Mouse (Mus musculus) heart, adult 2 months (tissue): ENCODE results near the gene Msl1. TPM values are rescaled to one million over a fixed set of nuclear protein-coding genes. Genes with fewer than 3 reads are reported as not detected.
"Not testable (repeated sequence)": the region's sequence is repeated elsewhere in the genome, so short reads cannot be mapped to it uniquely, and the experiment has no call there.

ENCODE experiments used
- DNase-seq, 2 experiments: peaks; one replicate each; pipeline ENCODE4 v3.0.0; 2021
- H3K27ac ChIP-seq: fragments of 200-600 bp; 2 replicates; pipeline ENCODE4 v1.8.1; 2022
- H3K27me3 ChIP-seq: fragments of 200-500 bp; 2 replicates; pipeline ENCODE4 v1.6.1; 2012; ENCODE audit warnings: mild to moderate bottlenecking, low read length, inconsistent platforms, mixed read lengths; ENCODE audit not compliant: control insufficient read depth, insufficient read depth
- H3K36me3 ChIP-seq: fragments of 200-500 bp; 2 replicates; pipeline ENCODE4 v1.6.1; 2012; ENCODE audit warnings: low read length, inconsistent platforms; ENCODE audit not compliant: control insufficient read depth, insufficient read depth
- H3K4me1 ChIP-seq: fragments of 200-500 bp; 2 replicates; pipeline ENCODE4 v1.6.1; 2011; ENCODE audit warnings: low read length; ENCODE audit not compliant: control insufficient read depth, insufficient read depth
- H3K4me3 ChIP-seq: fragments of 200-600 bp; 2 replicates; pipeline ENCODE4 v1.8.1; 2022
- H3K79me2 ChIP-seq: fragments of 200-500 bp; replicated peaks from 2 replicates; pipeline ENCODE4 v1.6.1; 2012; ENCODE audit warnings: mild to moderate bottlenecking, inconsistent platforms, low read length, moderate library complexity, mixed read lengths; ENCODE audit not compliant: control insufficient read depth, insufficient read depth
- H3K9ac ChIP-seq: fragments of 200-500 bp; 2 replicates; pipeline ENCODE4 v1.6.1; 2012; ENCODE audit warnings: low read depth, mild to moderate bottlenecking, control low read depth, inconsistent platforms, low read length, mixed read lengths
- CTCF ChIP-seq: fragments of 200-600 bp; IDR thresholded peaks from 2 replicates; pipeline ENCODE4 v1.8.1; 2022; ENCODE audit warnings: antibody characterized with exemption, mild to moderate bottlenecking, moderate library complexity
- EP300 ChIP-seq: fragments of 200-500 bp; IDR thresholded peaks from 2 replicates; pipeline ENCODE4 v1.6.1; 2011; ENCODE audit warnings: low read depth, low read length, control low read depth; ENCODE audit not compliant: insufficient read depth
- POLR2A ChIP-seq: fragments of 200-500 bp; IDR thresholded peaks from 2 replicates; pipeline ENCODE4 v1.6.1; 2011; ENCODE audit warnings: mild to moderate bottlenecking, low read depth, low read length, control low read depth; ENCODE audit not compliant: insufficient read depth
- WGBS: fragments of 180-500 bp; shearing (Covaris S2); methylation state at CpG from one replicate; pipeline ENCODE4 v1.1.7; 2018; 5-methylcytosine and 5-hydroxymethylcytosine counted together
- intact Hi-C: fragments of 180-260 bp; cut with DNase I; formaldehyde crosslinking; loops from one replicate; pipeline ENCODE4 v1.15.1; 2025
- polyA plus RNA-seq: library from polyadenylated mRNA; depleted of rRNA; stranded (reverse); fragments of >200 nt; gene quantifications from 2 replicates; pipeline ENCODE4 v1.2.3, GENCODE M21; 2012
- total RNA-seq, 2 experiments: library from RNA; stranded (reverse); gene quantifications; 2 replicates each; pipeline ENCODE4 v1.2.3; 2021

Msl1 gene
- total and polyA plus RNA-seq, 3 experiments, result 21.9 to 75.3 (median 68.9) TPM

DNA sequence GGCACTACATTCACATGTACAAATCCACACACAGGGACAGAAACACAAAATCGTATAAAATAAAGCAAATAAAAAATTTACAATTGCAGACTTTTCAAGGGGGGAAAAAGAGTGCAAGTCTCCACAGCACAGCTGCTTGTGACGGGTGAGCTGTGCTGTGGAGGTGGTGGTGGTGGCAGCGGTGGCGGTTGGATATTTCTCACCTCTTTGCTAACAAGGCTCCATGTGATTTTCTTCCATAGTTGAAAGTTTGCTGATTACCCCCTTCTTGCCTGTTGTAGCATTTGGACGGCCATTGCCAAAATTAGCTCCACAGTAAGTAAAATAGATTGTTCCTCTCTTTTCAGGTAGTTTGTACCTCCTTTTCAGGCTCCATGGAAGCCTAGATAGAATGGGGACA lies 9.3 kb downstream of the Msl1 start, which contains the start of gene Casc3:
Casc3 (plus strand) TSS at position 301 of the 400 bp plus-strand sequence.
- TF ChIP-seq POLR2A, result no peak
- TF ChIP-seq EP300, result no peak
- no peak for TF ChIP-seq CTCF
- DNase-seq, result no peak
- Histone ChIP-seq H3K4me1 (peaks cover 3% of the 10 kb centered on the region), H3K27ac (peak within 1 kb of the TSS; percentile 18), H3K36me3 (peaks cover 23% of the 10 kb centered on the region), H3K4me3 (no peak within 1 kb of the TSS), H3K9ac (no peak within 1 kb of the TSS), H3K79me2 (no peaks in the 10 kb centered on the region; the same call in none of the 2 replicates), H3K27me3 (no peaks in the 10 kb centered on the region)
- intact Hi-C loops, result no loop called here
- WGBS, result 91% methylated on average over 5 of the region's 5 CpGs

GRCm38 (mm10) chr11:98808417-98808816 lies 13.1 kb downstream of the Msl1 start:
- intact Hi-C loops, result no loop called here
- Histone ChIP-seq H3K4me3 (no peak overlapping the region; the same call in 1 of the 2 replicates), H3K9ac (no peak overlapping the region), H3K79me2 (peaks cover 2% of the 10 kb centered on the region), H3K4me1 (peaks cover 9% of the 10 kb centered on the region), H3K36me3 (peaks cover 39% of the 10 kb centered on the region), H3K27ac (peak overlapping the region; percentile 92), H3K27me3 (no peaks in the 10 kb centered on the region)
- no peak for DNase-seq
- 46% methylated on average over 2 of the region's 2 CpGs for WGBS
- no peak for TF ChIP-seq CTCF
- TF ChIP-seq EP300, result no peak
- TF ChIP-seq POLR2A, result no peak

DNA sequence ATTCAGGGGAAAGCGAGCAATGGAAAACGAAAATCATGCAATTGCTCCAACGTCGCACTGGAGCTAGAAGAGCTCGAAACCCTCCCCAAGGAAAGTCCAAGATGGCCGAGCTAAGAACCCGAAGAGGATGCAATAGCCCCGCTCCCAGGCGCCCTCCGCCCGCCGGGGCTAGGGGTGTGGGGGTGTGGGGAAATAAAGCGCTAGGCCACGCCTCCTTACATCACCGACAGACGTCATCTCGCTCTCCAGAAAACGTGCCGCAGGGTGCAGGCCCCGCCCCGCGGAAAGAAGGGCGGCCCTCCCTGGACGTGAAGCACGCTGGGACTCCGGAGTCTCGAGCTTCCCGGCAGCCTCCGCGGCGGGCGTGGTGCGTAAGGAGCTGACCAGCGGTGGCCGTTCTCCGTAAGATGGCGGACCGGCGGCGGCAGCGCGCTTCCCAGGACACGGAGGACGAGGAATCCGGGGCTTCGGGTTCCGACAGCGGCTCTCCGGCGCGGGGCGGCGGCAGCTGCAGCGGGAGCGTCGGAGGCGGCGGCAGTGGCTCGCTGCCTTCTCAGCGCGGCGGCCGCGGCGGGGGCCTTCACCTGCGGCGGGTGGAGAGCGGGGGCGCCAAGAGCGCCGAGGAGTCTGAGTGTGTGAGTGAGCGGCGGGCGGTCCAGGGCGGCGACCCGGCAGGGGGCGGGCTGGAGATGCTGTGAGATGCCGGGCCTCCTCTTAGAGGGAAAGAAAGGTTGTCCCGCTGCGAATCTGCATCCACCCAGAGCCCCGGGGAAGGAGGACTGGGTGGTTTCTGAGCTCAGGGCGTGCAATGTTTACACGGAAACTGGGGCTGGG lies 14.4 kb downstream of the Msl1 start:
- intact Hi-C loops, result loop anchor here (1.0 kb wide), 1 partner anchor 13 kb away; no protein-coding TSS in a partner anchor
- Histone ChIP-seq H3K9ac (peak overlapping the region; percentile 95), H3K27ac (peak overlapping the region; percentile 92), H3K27me3 (no peaks in the 10 kb centered on the region), H3K79me2 (peaks cover 2% of the 10 kb centered on the region), H3K4me3 (peak overlapping the region; percentile 99), H3K36me3 (peaks cover 36% of the 10 kb centered on the region), H3K4me1 (peaks cover 6% of the 10 kb centered on the region)
- TF ChIP-seq EP300 (peak; percentile 64; the same call in 1 of the 2 replicates), CTCF (peak; percentile 54), POLR2A (peak; percentile 85)
- peak; percentile 99 to 100 for DNase-seq
- under 1% methylated on average over 73 of the region's 84 CpGs for WGBS

GRCm38 (mm10) chr11:98810686-98811085 lies 15.4 kb downstream of the Msl1 start:
- Histone ChIP-seq H3K4me3 (peak overlapping the region; percentile 99), H3K27me3 (no peaks in the 10 kb centered on the region), H3K36me3 (peaks cover 36% of the 10 kb centered on the region), H3K27ac (no peak overlapping the region; the same call in 1 of the 2 replicates), H3K9ac (peak overlapping the region; percentile 95), H3K4me1 (peaks cover 6% of the 10 kb centered on the region), H3K79me2 (peaks cover 3% of the 10 kb centered on the region)
- intact Hi-C loops, result no loop called here
- TF ChIP-seq CTCF, result no peak
- no peak for TF ChIP-seq POLR2A
- no peak for TF ChIP-seq EP300
- 57% methylated on average over 7 of the region's 7 CpGs for WGBS
- DNase-seq, result no peak

GRCm38 (mm10) chr11:98816706-98817239 lies 21.5 kb downstream of the Msl1 start:
- Histone ChIP-seq H3K27ac (no peak overlapping the region), H3K4me3 (no peak overlapping the region), H3K27me3 (no peaks in the 10 kb centered on the region), H3K9ac (no peak overlapping the region), H3K4me1 (peaks cover 2% of the 10 kb centered on the region; the same call in 1 of the 2 replicates), H3K36me3 (peaks cover 17% of the 10 kb centered on the region), H3K79me2 (peaks cover 3% of the 10 kb centered on the region; the same call in 1 of the 2 replicates)
- intact Hi-C loops, result no loop called here
- 89% methylated on average over 1 of the region's 1 CpGs for WGBS
- no peak for DNase-seq
- TF ChIP-seq CTCF (no peak), EP300 (no peak), POLR2A (no peak)

- Histone ChIP-seq H3K4me1 (peaks cover 2% of the 10 kb centered on the region; the same call in 1 of the 2 replicates), H3K4me3 (no peak overlapping the region), H3K79me2 (no peaks in the 10 kb centered on the region; the same call in 1 of the 2 replicates), H3K36me3 (peaks cover 8% of the 10 kb centered on the region), H3K9ac (no peak overlapping the region), H3K27me3 (no peaks in the 10 kb centered on the region), H3K27ac (no peak overlapping the region)
- TF ChIP-seq EP300, result no peak
- TF ChIP-seq CTCF, result no peak
- no peak for TF ChIP-seq POLR2A
- intact Hi-C loops, result no loop called here
- DNase-seq, result no peak
- WGBS, result 92% methylated on average over 5 of the region's 5 CpGs
Observed at GRCm38 (mm10) chr11:98820968-98821367, 25.7 kb downstream of the Msl1 start.

DNA sequence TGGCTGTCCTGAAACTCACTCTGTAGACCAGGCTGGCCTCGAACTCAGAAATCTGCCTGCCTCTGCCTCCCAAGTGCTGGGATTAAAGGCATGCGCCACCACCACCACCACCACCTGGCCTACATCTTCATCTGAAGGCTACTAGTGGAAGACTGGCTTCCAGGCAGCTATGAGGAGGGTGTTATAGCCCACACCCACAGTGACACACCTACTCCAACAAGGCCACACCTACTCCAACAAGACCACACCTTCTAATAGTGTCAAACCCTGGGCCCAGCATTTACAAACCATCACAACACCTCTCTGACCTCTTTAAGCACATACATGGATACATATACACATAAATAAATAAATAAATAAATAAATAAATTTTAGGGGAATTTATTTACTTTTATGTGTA lies 30.8 kb downstream of the Msl1 start:
- DNase-seq, H3K4me3 ChIP-seq, H3K9ac ChIP-seq, H3K27me3 ChIP-seq, H3K79me2 ChIP-seq, H3K27ac ChIP-seq, intact Hi-C loops, H3K4me1 ChIP-seq: not testable (repeated sequence)
- peaks cover 16% of the 10 kb centered on the region for H3K36me3 ChIP-seq
- WGBS, result 86% methylated on average over 2 of the region's 2 CpGs
